10 mouse cellular contexts compared by ENCODE assay signal in genomic region chr2:165417291-165417690, GRCm38 (mm10). TPM values are rescaled to one million over a fixed set of nuclear protein-coding genes. Genes with fewer than 3 reads are reported as not detected.
DNase-seq lines count a peak whose midpoint lies in the region; TF ChIP-seq lines count a peak whose summit lies in the region.
"Had no signal": no experiment of that assay in that cellular context is flagged by ENCODE, and none has a peak within 500 bp of the region (broad histone marks: within the 10 kb centered on the region; RNA-seq: fewer than 3 reads in every experiment).

No protein-coding gene starts in this region.

- no peak overlapping the region for H3K27ac ChIP-seq in cerebellum, adult 2 months (ENCODE audit: insufficient read depth, low read length)
- peak overlapping the region; percentile 81 for H3K27ac ChIP-seq in midbrain, embryonic 10.5 days (replicated peaks)

- no peak for TF ChIP-seq CTCF in cerebellum, adult 2 months (IDR thresholded peaks at IDR 0.05; ENCODE audit: borderline replicate concordance, insufficient read depth, low read depth, low read length)

- H3K4me3 ChIP-seq in cerebellum, adult 2 months (replicated peaks; ENCODE audit: insufficient read depth, low read depth, low read length): no peak overlapping the region
- H3K4me3 ChIP-seq in midbrain, embryonic 10.5 days: no peak overlapping the region
- H3K4me3 ChIP-seq: embryonic facial prominence, embryonic 12.5 days had no signal

- no peaks in the 10 kb centered on the region for H3K9me3 ChIP-seq in midbrain, embryonic 10.5 days (replicated peaks)
- H3K9me3 ChIP-seq: embryonic facial prominence, embryonic 12.5 days had no signal

- no peak for TF ChIP-seq POLR2A in cerebellum, adult 2 months (IDR thresholded peaks at IDR 0.05; ENCODE audit: borderline replicate concordance, insufficient read depth, low read length)

- H3K27me3 ChIP-seq in cerebellum, adult 2 months (ENCODE audit: control insufficient read depth, insufficient read depth, low read length): no peaks in the 10 kb centered on the region
- H3K27me3 ChIP-seq in midbrain, embryonic 10.5 days (ENCODE audit: low read depth, poor library complexity, severe bottlenecking): no peaks in the 10 kb centered on the region
- H3K27me3 ChIP-seq: embryonic facial prominence, embryonic 12.5 days had no signal

- DNase-seq in heart, adult 11 months: peak; percentile 90
- DNase-seq in heart, adult 18-20 months: no peak
- DNase-seq in cerebellum, adult 2 months: peak; percentile 61 to 63
- peak; percentile 54 to 63 for DNase-seq in frontal cortex, postnatal 25 days (ENCODE audit: low spot score in 2 of 2)
- peak; percentile 39 for DNase-seq in layer of hippocampus, adult 9-10 months (ENCODE audit: low spot score)
- peak; percentile 46 for DNase-seq in midbrain, embryonic 10.5 days (ENCODE audit: low spot score)
- DNase-seq in testis, postnatal 10 days (ENCODE audit: low spot score): peak; percentile 92
- DNase-seq in embryo, embryonic 11 days: no peak

- H3K36me3 ChIP-seq in midbrain, embryonic 10.5 days: no peaks in the 10 kb centered on the region
- H3K36me3 ChIP-seq: embryonic facial prominence, embryonic 12.5 days had no signal

- WGBS in cerebellum, adult 2 months: 44% methylated on average over 7 of the region's 7 CpGs
- 60% methylated on average over 7 of the region's 7 CpGs for WGBS in midbrain, embryonic 10.5 days

- H3K4me1 ChIP-seq in cerebellum, adult 2 months (ENCODE audit: control insufficient read depth, insufficient read depth, low read length): peaks cover 17% of the 10 kb centered on the region
- peaks cover 58% of the 10 kb centered on the region for H3K4me1 ChIP-seq in midbrain, embryonic 10.5 days

RNA-seq across cellular contexts. Expression of gene Ocstamp, which starts 17.1 kb away (rescaled TPM):
- not detected for total RNA-seq in heart, adult 18-20 months (2021)
- polyA plus RNA-seq in cerebellum, adult 2 months (2012; rRNA removed): 0.05 TPM in 1 of 2 replicates, not detected in the other
- polyA plus RNA-seq in midbrain, embryonic 10.5 days (2016; fragmentation: Nextera tagmentation; extraction: Ambion mirVana): 0.06 and 0.07 TPM in 2 replicates
- total RNA-seq: CH12.LX had no signal

RNA-seq across cellular contexts. Expression of gene Zfp334, which starts 29.2 kb away (rescaled TPM):
- total RNA-seq in heart, adult 18-20 months (2021): 1 to 10 TPM; 2.3 to 2.5 TPM
- polyA plus RNA-seq in cerebellum, adult 2 months (2012; rRNA removed): 10.6 and 10.9 TPM in 2 replicates
- polyA plus RNA-seq in midbrain, embryonic 10.5 days (2016; fragmentation: Nextera tagmentation; extraction: Ambion mirVana): 19.9 and 23.1 TPM in 2 replicates
- total RNA-seq: CH12.LX had no signal

RNA-seq across cellular contexts. Expression of gene Zfp663, which starts 48.8 kb away (rescaled TPM):
- total RNA-seq in heart, adult 18-20 months (2021): not detected
- polyA plus RNA-seq in cerebellum, adult 2 months (2012; rRNA removed): not detected in 2 replicates
- 6.0 and 7.2 TPM in 2 replicates for polyA plus RNA-seq in midbrain, embryonic 10.5 days (2016; fragmentation: Nextera tagmentation; extraction: Ambion mirVana)
- total RNA-seq: CH12.LX had no signal

RNA-seq across cellular contexts. Expression of gene Slc13a3, which starts 55.7 kb away (rescaled TPM):
- total RNA-seq in heart, adult 18-20 months (2021): under 1 TPM; 0.25 to 0.31 TPM
- 21.6 and 22.3 TPM in 2 replicates for polyA plus RNA-seq in cerebellum, adult 2 months (2012; rRNA removed)
- polyA plus RNA-seq in midbrain, embryonic 10.5 days (2016; fragmentation: Nextera tagmentation; extraction: Ambion mirVana): 0.48 and 1.3 TPM in 2 replicates
- total RNA-seq: CH12.LX had no signal

Comparison
In these comparisons a context has a peak if more than half of its experiments do, and no peak if none do; other contexts are left out.
1. DNase-seq: peak in heart, adult 11 months (single experiment), cerebellum, adult 2 months (2 of 2), frontal cortex, postnatal 25 days (2 of 2), layer of hippocampus, adult 9-10 months (single experiment), midbrain, embryonic 10.5 days (single experiment) and testis, postnatal 10 days (single experiment); none in heart, adult 18-20 months (0 of 2) and embryo, embryonic 11 days (single experiment).